Mouse (Mus musculus) thymus, adult 18-20 months (tissue): ENCODE data around the gene Lmo3.

Source experiments
- DNase-seq, 2 experiments: peaks; one replicate each; pipeline ENCODE4 v3.0.0; 2022; ENCODE audit warnings: mixed read lengths in 2 of 2

The Lmo3 gene

DNA sequence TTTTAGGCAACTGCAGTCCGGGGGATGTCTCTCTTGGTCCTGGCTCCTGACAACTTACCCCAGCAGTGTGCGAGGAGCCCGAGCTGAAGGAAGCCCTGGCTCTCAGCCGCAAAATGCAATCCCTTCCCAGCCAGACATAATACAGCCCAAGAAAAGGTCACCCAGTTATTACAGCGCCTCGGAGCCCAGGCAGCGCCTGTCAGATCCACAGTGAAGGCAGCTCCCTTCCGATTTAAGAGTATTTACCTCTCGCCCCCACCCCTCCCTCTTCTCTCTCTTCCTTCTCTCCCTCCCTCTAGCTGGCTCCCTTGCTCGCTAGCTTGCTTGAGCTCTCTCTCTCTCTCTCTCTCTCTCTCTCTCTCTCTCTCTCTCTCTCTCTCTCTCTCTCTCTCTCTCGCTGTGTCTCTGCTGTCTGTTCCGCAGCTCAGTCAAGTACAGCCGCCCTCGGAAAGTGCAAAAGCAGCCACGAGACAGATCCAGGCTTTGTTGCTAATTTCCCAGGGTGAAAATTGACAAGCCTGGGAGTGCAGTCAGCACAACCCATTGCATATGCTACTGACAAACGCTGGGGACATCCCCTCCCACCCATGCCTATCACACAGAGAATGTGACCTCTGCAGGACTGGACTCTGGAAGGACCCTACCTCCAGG, 159.0 kb downstream of the Lmo3 start:
- DNase-seq: no peak

DNA sequence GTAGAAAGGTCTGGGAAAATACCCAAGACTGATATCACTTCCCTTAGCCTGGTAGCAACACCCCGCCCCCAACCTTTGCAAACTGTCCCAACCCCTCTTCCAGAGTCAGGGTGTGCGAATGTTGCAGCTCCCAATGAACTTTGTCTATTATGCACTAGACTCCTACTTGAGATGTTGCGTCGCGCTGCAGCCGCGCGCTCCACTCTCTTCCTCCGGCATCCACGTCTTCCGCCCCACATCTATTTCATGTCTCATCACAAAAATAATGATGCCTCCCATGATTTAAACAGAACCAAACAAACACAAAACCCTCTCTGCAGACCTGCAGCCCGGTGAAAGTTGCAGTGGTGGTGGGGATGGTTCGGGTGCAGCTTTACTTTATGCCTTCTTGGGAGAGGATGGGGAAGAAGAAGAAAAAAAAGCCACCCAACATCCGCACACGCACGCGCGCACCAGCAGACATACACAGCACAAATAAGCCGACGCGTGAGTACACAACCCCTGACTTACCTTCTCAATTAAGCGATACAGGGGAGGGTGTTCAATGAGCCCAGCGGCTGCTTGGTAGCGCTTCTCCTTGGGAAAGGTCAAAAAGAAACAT, 159.7 kb downstream of the Lmo3 start:
- DNase-seq: no peak

DNA sequence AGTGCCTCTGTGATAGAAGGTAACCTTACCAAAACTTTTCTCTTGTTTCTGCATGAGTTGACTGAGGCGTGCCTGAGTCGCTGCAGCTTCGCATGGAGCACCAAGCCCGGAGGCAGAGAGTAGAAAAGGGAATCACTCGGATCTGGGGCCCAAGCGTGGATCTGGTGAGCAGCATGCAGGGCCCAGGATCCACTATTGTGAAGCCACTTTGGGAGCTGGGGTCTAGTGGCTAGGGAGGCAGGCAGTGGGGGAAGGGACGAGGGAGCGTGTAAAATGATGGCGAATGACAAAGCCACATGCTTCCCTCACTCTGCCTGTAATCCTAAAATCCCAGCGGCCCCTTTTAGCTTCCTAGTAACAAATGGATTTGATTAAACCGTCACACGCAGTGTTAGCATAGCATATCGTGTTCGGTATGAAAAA, 160.6 kb downstream of the Lmo3 start:
- no peak for DNase-seq

DNA sequence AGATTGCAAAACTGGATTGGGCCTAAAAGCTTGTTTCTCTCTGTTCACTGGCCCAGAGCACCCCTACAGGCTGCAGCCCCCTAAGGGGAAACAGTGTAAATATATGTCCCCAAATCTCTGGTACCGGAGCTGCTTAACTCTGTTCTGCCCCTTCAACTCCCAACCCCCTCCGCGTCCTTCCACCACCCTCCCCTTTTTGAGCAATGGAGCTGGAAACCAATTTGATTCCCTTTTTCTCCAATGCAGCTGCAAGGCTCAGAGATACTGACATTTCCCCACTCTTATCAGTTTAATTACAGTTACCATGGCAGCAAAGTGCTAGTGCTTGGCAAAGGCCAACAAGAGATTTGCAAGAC, 161.3 kb downstream of the Lmo3 start:
- DNase-seq: no peak

DNA sequence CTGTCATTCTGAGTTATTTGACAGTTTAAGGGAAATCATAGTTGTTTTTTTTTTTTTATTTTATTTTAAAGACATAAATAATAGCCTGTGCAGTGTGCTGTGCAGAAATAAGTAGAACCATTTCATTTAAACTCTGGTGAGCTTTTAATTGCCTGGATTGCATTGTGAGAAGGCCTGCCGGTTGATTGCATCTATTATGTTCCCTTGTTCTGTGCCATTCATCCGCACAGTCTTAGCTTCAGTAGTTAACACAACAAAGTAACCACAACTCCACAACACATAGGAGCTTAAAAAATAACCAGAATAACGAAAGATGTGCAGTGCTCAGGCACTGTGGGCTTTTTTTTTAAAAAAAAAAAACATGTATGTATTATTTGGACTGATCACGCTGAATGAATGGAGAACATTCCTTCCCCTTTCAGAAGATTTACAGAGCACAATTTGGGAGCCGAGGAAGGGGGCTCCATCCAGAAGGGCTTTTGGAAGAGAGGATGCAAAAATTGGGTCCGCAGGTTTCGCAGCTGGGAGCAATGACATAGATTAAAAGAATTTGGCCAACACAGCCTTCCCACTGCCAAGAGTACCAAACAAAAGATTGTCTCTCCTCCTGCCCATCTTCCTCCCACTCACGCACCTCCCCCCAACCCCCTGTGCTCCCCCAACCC, 161.8 kb downstream of the Lmo3 start:
- DNase-seq: no peak

DNA sequence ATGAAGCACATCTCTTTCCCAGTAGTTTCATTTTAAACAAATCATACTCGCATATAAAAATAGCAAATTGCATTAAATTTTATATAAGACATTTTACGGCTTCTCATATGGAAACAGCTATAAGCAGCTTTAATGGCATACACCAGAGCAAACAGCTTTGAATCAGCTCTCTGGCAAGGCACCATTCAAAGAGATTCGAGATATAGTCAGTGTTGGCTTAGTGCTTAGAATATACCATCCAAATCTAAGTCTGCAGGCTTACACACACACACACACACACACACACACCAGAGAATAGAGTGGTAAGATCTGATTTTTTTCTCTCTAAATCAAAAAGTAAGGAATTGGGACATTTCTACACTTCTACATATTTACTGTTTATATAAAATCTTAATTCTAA, 169.7 kb downstream of the Lmo3 start:
- DNase-seq: no peak

DNA sequence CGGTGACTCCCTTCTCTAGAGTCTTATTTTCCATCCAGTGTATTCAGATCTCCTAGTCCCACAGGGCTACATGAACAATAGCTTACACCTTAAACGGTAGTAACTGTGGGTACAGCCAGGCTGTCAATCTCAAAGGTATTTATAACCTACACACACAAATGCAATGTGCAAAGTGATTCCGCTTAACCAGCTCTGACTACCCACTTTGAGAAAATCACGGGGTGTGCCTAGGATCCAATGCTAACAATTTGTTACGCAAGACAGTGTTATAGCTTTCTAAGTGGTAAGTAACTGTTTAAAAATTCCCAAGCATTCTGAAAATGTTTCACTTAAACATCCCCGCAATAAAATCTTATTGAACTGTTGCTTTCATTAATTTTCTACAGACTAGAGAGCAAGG, 179.7 kb downstream of the Lmo3 start:
- DNase-seq: no peak

DNA sequence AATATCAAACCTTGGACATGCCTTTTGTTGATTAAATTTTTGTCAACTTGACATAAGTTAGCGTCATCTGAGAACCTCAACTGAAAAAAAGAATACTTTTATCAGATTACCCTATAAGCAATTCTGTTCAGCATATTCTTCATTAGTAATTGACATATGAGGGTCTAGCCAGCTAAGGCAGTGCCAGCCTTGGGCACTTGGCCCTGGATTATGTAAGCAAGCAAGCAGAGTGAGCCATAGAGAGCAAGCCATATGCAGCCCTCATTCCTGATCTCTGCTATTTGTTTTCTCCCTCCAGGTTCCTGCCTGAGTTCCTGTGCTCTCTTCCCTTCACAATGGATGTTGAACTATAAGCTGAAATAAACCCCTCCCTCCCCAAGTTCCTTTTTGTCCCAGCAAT, 182.9 kb downstream of the Lmo3 start:
- no peak for DNase-seq

DNA sequence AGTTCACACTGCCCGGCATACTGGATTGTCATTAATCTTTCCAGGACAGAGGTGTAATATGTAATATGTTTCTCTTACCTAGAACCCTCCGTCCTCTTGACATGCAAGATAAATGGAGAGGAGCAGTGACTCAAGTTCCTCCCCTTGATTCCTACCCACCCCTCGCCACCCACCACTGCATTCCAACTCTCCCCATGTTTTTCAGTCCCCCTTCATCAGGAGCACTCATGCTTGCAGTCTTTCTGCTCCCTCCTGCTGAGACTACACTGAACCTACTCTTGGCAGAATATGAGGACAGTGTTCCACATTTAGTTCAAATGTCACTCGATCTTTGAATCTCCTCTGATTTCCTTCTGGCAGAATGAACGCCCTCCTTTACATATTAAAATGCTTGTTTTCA, 190.7 kb downstream of the Lmo3 start:
- DNase-seq: no peak

DNA sequence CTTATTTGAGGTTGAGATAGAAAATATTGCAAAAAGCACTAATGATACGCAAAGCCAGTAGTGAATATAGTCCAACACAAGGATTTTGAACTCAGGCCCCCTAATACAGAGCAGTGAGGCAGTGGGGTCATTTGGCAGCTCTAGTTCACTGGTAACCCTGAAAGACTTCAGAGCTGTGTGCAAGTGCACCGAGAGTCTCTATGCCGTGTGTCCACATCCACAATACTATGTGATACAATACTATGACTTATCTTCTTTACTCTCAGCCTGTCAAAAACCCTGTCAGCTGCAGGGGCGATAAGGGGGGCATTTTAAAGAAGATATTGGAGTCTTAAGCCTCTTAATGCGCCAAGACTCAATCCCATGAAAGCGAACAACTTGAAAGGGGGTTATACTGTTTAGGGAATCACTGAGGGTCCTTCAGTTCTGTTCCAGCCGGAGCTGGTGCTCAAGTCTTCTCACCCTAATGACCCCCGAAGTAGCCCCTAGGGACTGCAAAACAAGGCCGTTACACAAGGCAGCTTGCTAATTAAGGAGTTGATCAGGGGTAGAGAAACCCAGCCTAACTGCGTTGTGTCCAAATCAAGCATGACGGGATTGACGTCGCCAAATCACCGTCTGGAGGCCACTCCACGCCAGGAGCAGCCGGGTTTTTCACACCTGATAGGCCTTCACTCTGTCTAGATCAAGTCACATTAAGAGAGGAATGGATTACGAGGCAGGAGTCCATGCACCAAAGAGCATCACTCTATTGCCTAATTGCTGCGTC, 193.4 kb downstream of the Lmo3 start:
- no peak for DNase-seq

DNA sequence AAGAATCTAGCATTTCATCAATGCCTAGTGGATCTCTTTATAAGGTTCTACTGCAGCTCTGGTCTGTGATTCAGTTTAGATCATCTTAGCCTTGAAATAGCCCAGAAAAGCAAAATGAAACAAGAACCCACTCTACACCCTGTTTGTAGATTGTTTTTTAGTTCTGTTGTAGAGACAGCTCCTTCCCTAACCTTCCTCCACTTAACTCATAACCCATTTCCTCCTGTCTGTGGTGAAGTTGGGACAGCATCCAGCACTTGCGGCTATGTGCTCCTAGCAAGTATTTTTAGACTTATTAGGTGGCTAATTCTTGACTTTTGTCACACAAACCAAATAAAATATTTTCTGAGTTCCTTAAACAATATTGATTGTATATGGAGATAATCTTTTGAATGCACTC, 198.6 kb downstream of the Lmo3 start:
- no peak for DNase-seq

DNA sequence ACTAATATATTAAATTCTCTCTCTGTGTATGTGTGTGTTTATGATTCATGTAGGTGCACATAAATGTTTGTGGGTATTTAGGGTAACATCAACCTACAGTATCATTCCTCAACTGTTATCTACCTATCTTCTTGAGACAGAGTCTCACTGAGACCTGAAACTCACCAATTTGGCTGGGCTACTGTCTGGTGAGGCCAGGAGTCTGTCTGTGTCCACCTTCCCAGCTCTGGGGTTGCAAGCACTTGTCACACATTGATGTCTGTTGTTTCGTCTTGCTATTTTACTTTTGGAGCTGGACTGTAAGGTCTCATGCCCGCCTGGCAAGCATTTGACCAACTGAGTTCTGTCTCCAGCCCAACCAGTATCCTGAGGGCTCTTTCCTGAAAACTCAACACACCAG, 210.6 kb downstream of the Lmo3 start:
- no peak for DNase-seq

DNA sequence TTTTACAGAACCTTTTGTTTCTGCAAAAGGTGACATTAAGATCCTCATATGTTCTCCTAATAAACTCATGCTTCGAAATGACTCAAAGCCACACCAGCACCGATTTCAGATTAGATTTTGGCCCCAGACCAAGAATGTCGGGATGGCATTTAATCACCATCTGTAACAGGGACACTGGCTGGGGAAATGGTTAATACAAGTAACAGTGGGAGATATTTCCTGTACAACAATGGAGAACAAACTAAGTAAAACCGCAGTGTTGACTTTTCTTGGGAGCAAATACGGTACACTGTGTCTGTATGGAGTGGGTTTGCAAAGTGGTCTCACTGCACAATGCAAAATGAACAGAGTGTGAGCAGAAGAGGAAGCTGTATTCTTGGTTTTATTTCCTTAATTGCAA, 217.7 kb downstream of the Lmo3 start:
- no peak for DNase-seq

DNA sequence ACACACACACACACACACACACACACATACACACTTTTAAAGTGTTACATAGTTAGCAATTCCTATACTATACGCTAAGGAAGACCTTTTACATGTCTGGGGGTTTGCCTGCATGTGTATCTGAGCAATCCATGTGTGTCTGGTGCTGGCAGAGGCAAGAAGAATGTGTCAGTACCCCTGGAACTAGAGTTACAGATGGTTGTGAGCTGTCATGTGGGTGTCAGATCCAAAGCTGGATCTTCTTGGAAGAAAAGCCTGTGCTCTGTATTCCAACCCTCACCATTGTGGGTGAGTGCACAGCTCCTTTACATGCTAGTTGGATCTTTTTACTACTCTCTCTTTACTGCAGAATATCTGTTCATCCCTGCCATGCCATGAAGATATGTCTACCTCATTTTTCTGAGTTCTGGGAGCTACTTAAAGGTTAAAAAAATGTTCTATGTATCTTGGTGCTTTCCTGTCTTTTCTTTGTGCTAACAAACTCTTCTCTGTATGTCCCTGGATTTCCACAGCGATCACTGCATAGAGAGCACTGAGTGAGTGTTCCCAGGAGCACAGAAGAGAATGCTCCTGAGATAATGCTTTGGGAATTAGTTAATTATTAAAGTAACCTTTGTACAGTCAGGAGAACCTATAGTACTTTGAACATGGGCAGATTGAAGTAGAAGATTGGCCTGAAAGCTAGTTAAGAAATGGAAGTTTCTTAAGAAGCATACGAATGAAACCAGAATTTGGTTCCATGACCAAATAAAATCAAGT, 231.0 kb downstream of the Lmo3 start:
- DNase-seq: no peak

DNA sequence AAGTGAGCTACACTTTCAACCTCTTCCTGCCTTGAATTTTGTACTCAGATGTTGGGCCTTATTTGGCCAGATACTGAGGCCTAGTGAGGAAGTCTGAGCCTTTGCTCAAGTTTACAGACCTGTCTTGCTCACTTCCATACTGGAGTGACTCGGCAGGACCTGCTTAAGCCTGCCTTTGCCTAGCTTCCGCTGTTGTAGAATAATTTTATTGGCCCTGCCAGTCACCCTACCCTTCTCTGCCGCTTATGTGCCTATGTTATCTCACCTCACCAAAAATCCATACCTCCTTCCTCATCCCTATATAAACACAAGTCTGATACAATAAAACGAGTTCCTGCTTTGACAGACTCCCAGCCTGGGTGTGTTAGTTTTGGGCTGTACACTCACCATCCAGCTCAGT, 235.2 kb downstream of the Lmo3 start:
- no peak for DNase-seq

DNA sequence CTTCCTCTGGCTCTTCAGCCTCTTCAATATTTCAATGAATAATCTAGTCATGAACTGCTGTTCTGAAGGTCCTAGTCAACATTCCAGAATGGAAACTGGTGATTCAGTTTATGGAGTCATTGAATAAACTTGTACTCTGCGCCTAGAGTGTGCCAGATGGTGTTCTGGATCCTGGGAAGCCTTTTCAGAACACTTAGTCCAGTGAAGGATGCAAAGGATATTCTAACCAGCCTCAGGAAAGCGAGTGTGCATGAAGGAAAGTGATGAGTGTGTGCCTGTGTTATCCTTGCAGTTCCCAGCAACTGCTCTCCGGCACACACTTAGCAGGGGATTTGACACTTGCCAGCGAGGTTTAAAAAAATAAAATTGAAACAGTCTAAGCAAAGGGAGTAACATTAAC, 245.9 kb downstream of the Lmo3 start:
- no peak for DNase-seq

DNA sequence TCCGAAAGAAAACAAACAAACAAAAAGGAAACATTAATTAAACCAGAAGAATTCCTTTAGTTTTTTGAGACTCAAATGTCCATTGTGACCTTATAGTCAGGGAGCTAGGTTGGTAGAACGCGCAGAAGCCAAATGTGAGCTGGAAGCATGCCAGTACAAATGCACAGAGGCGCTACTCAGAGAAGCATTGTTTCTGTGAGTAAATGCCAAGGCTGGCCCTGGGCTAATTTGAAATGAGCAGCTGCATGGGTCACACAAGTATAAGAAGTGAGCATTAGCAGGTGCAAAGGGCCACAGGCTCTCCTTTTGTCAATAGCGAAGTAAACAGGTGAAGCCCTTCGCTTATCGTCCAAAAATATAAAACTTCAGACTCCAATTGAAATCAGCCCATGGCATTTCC, 247.8 kb downstream of the Lmo3 start:
- DNase-seq: no peak

DNA sequence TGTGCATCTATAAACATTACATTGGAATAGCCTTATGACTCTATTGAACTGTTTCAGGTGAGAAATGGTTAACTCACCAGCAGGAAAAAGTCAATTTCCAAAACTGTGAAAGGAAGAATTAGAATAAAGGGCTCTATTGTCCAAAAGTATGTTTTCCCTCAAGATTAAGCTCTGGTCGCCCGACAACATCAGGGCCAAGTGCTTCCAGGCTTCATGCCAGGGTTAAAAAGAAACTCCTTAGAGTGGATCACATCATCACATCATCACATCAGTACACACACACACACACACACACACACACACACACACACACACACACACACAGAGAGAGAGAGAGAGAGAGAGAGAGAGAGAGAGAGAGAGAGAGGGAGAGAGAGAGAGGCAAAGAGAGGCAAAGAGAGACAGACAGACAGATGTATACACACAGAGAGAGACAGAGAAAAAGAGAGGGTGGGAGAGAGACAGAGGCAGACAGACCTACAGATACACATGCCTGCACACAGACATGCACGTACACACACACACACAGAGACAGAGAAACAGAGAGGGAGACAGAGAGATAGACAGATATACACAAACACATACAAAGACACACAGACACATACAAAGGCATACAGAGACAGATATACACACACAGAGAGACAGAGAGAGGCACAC, 255.9 kb downstream of the Lmo3 start:
- no peak for DNase-seq

DNA sequence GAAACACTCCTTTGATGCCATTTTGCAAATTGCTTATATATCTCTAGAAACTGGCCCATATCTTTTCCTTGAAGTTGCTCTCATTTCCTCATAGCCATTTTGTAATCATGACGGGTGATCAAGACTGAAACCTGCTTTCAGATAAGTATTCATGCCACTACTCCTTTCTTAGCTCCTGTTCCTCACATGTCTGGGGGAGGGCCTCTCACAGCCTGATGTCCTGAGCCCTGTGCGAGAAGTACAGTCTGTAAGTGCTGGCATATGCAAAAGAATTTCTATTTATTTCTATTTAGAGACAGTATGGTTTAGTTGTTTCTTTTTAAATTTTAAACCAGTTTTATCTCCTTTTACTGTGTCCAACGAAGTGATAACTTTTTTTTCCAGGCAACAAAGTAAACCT, 256.6 kb downstream of the Lmo3 start:
- no peak for DNase-seq

DNA sequence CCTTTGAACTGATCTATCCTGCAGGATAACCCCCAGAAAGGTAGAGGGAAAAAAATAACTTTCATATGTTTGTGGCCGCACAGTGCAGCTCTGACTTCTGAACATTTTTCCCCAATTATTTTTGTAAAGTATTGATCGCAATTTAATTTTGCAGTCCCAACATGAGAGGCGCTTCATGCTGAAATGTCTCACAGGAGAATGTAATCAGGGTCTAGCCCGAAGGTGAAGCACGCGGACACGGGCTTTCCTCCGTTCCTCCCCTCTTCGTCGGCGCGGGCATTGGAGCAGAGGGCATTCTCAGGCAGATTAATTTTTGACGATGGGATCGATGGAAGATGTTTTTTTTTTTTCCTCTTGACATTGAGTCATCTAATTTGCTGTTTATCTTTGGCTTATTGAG, 258.4 kb downstream of the Lmo3 start:
- no peak for DNase-seq

DNA sequence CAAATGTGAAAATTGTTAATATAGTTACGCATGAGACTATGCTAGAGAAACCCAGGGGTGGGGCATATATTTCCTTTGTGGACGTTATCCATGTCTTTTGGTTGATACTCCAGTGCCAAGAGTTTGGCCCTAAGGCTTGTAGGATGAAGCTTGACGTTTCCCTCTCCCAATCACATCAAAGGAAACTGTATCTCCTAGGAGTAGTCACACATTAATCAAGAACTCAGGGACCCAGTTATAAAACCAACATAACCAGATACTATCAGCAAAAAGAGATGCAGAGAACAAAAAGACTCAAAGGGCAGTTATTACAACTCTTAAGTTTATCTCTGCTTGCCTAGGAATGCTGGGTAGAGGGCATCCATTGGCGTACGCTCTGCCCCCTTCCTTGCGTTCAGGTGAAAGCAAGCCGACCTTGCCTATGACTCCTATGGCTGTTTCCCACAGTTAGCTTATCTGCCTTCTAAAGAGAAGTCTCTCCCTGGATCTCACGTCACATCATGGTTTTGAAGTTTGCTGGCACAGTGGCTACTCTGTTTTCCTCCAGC, 261.5 kb downstream of the Lmo3 start:
- DNase-seq: no peak
